In the genomic region with DNA sequence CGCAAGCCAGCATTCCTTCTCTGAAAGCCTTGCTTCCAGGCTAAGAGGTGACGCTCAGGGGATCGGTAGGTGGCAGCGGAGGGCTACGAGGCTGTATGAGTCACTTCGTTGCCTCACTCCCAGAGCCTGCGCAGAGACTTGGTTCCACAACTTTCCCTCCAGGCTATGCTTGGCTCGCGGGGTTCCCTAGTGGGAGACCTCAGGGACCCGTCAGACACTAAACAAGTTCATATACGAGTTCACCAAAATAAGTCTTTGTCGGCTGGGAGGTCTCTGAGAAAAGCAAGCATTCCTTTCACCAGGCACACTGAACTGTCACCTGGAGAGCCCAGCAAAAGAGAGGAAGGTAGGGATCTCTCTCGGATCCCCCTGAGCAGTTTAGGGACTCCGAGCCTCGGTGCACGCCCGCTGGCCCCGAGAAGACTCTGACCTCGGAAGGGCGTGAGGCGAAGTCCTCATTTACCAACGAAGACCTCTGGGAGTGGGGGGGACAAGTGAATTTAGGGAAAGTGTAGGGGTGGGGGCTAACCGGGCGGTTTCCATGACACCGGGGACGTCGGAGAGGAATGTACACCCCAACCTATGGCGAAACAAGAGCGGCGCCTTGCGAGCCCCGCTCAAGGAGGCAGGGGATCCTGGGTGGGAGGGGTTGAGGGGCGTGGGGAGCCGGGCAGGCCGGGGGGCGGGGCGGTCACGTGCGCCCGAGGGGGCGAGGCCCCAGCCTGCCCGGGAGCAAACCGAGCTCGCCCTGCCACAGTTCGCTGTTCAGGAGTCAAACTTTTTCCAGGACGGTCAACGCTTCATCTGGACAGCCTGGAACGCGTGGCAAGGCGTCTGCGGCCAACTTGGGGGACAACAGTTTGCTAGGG, we compare ENCODE assay signal across 8 mouse cellular contexts. TPM values are rescaled to one million over a fixed set of nuclear protein-coding genes. Genes with fewer than 3 reads are reported as not detected.
DNase-seq lines count a peak whose midpoint lies in the region; ATAC-seq and TF ChIP-seq lines count a peak whose summit lies in the region.

Gene Flvcr2 (plus strand): TSS at position 713 of the 869 bp plus-strand sequence.

- peak; percentile 93 for ATAC-seq in intestine, embryonic 14.5 days (replicated peaks; ENCODE audit: low FRiP score, low TSS enrichment, low read depth)
- ATAC-seq in megakaryocyte progenitor cell, adult 5-6 weeks (replicated peaks; ENCODE audit: poor library complexity) = peak; percentile 96

- H3K4me1 ChIP-seq in cortical plate, adult 2 months (ENCODE audit: control insufficient read depth, insufficient read depth, low read length) = no peaks in the 10 kb centered on the region
- H3K4me1 ChIP-seq in intestine, embryonic 14.5 days (replicated peaks; ENCODE audit: control insufficient read depth, insufficient read depth, low read length) = peaks cover 5% of the 10 kb centered on the region; the same call in 1 of the 2 replicates

- under 1% methylated on average over 50 of the region's 51 CpGs for WGBS in intestine, embryonic 14.5 days

- no peaks in the 10 kb centered on the region for H3K27me3 ChIP-seq in intestine, embryonic 14.5 days (replicated peaks; ENCODE audit: control insufficient read depth, insufficient read depth, low read length)

- 0 out of 2 replicates have a peak, but pooled peaks have one; percentile 15 for TF ChIP-seq POLR2A in cortical plate, adult 2 months (IDR thresholded peaks at IDR 0.05; ENCODE audit: extremely low read depth, insufficient read depth, low read length)

- no peak within 1 kb of the TSS for H3K27ac ChIP-seq in cortical plate, adult 2 months (ENCODE audit: insufficient read depth, low read length)
- H3K27ac ChIP-seq in intestine, embryonic 14.5 days (ENCODE audit: low read depth) = peak within 1 kb of the TSS; percentile 47; the same call in 1 of the 2 replicates

- peak; percentile 89 to 95 for DNase-seq in adrenal gland, adult (ENCODE audit: inconsistent age in 2 of 2, low spot score in 1 of 2)
- peak; percentile 70 for DNase-seq in gastrocnemius, postnatal 25 days
- peak; percentile 89 for DNase-seq in intestine, embryonic 14.5 days (ENCODE audit: low spot score)
- DNase-seq in left cerebral cortex, postnatal 10 days (ENCODE audit: extremely low spot score in 1 of 2, low spot score in 2 of 2) = peak; percentile 69 to 89
- peak; percentile 75 for DNase-seq in right cerebral cortex, postnatal 14 days
- peak; percentile 76 to 84 for DNase-seq in urinary bladder, postnatal 4 days (ENCODE audit: low spot score in 2 of 2)

- H3K4me2 ChIP-seq in intestine, embryonic 14.5 days (ENCODE audit: low read length) = peak within 1 kb of the TSS; percentile 99

- intact Hi-C loops in left cerebral cortex, postnatal 10 days (cut with DNase I) = loop anchor here (5.0 to 10.0 kb wide), 3 partner anchors 51 to 329 kb away; partner anchors contain the start of gene Tgfb3

- peak within 1 kb of the TSS; percentile 48 for H3K9ac ChIP-seq in intestine, embryonic 14.5 days (ENCODE audit: low read length)

- peak within 1 kb of the TSS; percentile 53 for H3K4me3 ChIP-seq in cortical plate, adult 2 months (ENCODE audit: insufficient read depth, low read length)
- H3K4me3 ChIP-seq in intestine, embryonic 14.5 days (ENCODE audit: low read depth, low read length) = peak within 1 kb of the TSS; percentile 51

- no peaks in the 10 kb centered on the region for H3K36me3 ChIP-seq in intestine, embryonic 14.5 days (ENCODE audit: control insufficient read depth, insufficient read depth, low read length)

- H3K9me3 ChIP-seq in intestine, embryonic 14.5 days (ENCODE audit: control insufficient read depth, low read length) = no peaks in the 10 kb centered on the region

- TF ChIP-seq CTCF in cortical plate, adult 2 months (IDR thresholded peaks at IDR 0.05; ENCODE audit: extremely low read depth, insufficient read depth, low read length) = peak; percentile 88

RNA-seq across cellular contexts. Expression of gene Flvcr2, which starts in this region (rescaled TPM):
- polyA plus RNA-seq in cortical plate, adult 2 months (2012; rRNA removed) = 3.3 and 4.3 TPM in 2 replicates
- under 1 TPM; 0.74 to 0.86 TPM for total RNA-seq in gastrocnemius, postnatal 25 days (2021)
- polyA plus RNA-seq in intestine, embryonic 14.5 days (2014; fragmentation: Nextera tagmentation; extraction: Ambion mirVana) = 1.4 and 2.0 TPM in 2 replicates
- 1 to 10 TPM; 2.5 to 3.5 TPM for total RNA-seq in left cerebral cortex, postnatal 10 days (2021)
- not detected in 2 replicates for total RNA-seq in megakaryocyte progenitor cell, adult 5-6 weeks (2015)
- total RNA-seq in megakaryocyte progenitor cell, adult 5-6 weeks (2017) = not detected in 2 replicates

Comparison
In these comparisons a context has a peak if more than half of its experiments do, and no peak if none do; other contexts are left out.
1. Peak in DNase-seq in gastrocnemius, postnatal 25 days; RNA of the gene not detected or under 1 TPM.
2. Peak in ATAC-seq in megakaryocyte progenitor cell, adult 5-6 weeks; RNA of the gene not detected or under 1 TPM.